Mouse (Mus musculus): ENCODE data around the gene Mab21l2. TPM values are rescaled to one million over a fixed set of nuclear protein-coding genes. Genes with fewer than 3 reads are reported as not detected.

Gene Mab21l2
- polyA plus RNA-seq, 1 experiment from 2014 or later: 4.6 TPM

GRCm38 (mm10) chr3:86536751-86537150, 11.7 kb downstream of the Mab21l2 start:
- Histone ChIP-seq H3K27me3 (peaks cover 35% of the 10 kb centered on the region), H3K9me3 (replicated peaks) (no peaks in the 10 kb centered on the region), H3K4me3 (no peak overlapping the region), H3K9ac (no peak overlapping the region), H3K4me2 (no peak overlapping the region), H3K36me3 (ENCODE audit: poor library complexity, severe bottlenecking) (no peaks in the 10 kb centered on the region), H3K27ac (no peak overlapping the region), H3K4me1 (peaks cover 3% of the 10 kb centered on the region; the same call in 1 of the 2 replicates)
- WGBS: 72% methylated on average over 1 of the region's 1 CpGs
- ATAC-seq: no peak

GRCm38 (mm10) chr3:86531531-86532269, 16.7 kb downstream of the Mab21l2 start:
- no peak for ATAC-seq
- H3K9ac ChIP-seq: no peak overlapping the region
- no peak overlapping the region for H3K4me2 ChIP-seq
- H3K9me3 ChIP-seq (replicated peaks): no peaks in the 10 kb centered on the region
- H3K27me3 ChIP-seq: no peaks in the 10 kb centered on the region
- 73% methylated on average over 16 of the region's 16 CpGs for WGBS
- no peak overlapping the region for H3K27ac ChIP-seq
- H3K36me3 ChIP-seq (ENCODE audit: poor library complexity, severe bottlenecking): no peaks in the 10 kb centered on the region
- H3K4me3 ChIP-seq: no peak overlapping the region
- H3K4me1 ChIP-seq: no peaks in the 10 kb centered on the region

- Histone ChIP-seq H3K4me3 (no peak overlapping the region), H3K27me3 (no peaks in the 10 kb centered on the region), H3K9ac (no peak overlapping the region), H3K4me1 (no peaks in the 10 kb centered on the region), H3K36me3 (ENCODE audit: poor library complexity, severe bottlenecking) (no peaks in the 10 kb centered on the region), H3K9me3 (replicated peaks) (no peaks in the 10 kb centered on the region), H3K27ac (no peak overlapping the region), H3K4me2 (no peak overlapping the region)
- ATAC-seq: no peak
- WGBS: 25% methylated on average over 3 of the region's 3 CpGs
These were observed 25.4 kb downstream of the Mab21l2 start for GRCm38 (mm10) chr3:86522880-86523505.

- WGBS: 89% methylated on average over 2 of the region's 2 CpGs
- H3K4me2 ChIP-seq: no peak overlapping the region
- H3K27ac ChIP-seq: no peak overlapping the region
- H3K9me3 ChIP-seq (replicated peaks): no peaks in the 10 kb centered on the region
- no peak for ATAC-seq
- H3K36me3 ChIP-seq (ENCODE audit: poor library complexity, severe bottlenecking): no peaks in the 10 kb centered on the region
- H3K4me3 ChIP-seq: no peak overlapping the region
- no peak overlapping the region for H3K9ac ChIP-seq
- no peaks in the 10 kb centered on the region for H3K27me3 ChIP-seq
- no peaks in the 10 kb centered on the region for H3K4me1 ChIP-seq
These were observed 29.8 kb downstream of the Mab21l2 start for GRCm38 (mm10) chr3:86518506-86519109.

GRCm38 (mm10) chr3:86500586-86500985, 47.8 kb downstream of the Mab21l2 start:
- H3K4me2 ChIP-seq: no peak overlapping the region

More at GRCm38 (mm10) chr3:86500586-86500985, 47.8 kb downstream of the Mab21l2 start:
- H3K9me3 ChIP-seq (replicated peaks): no peaks in the 10 kb centered on the region
- H3K36me3 ChIP-seq (ENCODE audit: poor library complexity, severe bottlenecking): no peaks in the 10 kb centered on the region
- H3K27me3 ChIP-seq: no peaks in the 10 kb centered on the region
- no peak overlapping the region for H3K9ac ChIP-seq
- no peaks in the 10 kb centered on the region for H3K4me1 ChIP-seq
- no peak overlapping the region for H3K27ac ChIP-seq
- ATAC-seq: no peak
- H3K4me3 ChIP-seq: no peak overlapping the region

Measured in forebrain, embryonic 13.5 days (tissue).